Mouse (Mus musculus): ENCODE measurements at regions not wholly inside any gene's neighbourhood (a gene's known extent, or its start where the extent isn't known, plus 50 kb on each side); places are given as distances from the start of the nearest gene placed in this dataset.

GRCm38 (mm10) chr10:43634371-43635080 is 56.4 kb downstream of the Cd24a start:
- intact Hi-C loops (cut with DNase I): no loop called here
- no peak for DNase-seq

- intact Hi-C loops (cut with DNase I): no loop called here
- DNase-seq: no peak
These were observed 63.3 kb downstream of the Cd24a start for GRCm38 (mm10) chr10:43641169-43641945.

GRCm38 (mm10) chr10:43646326-43646725 is 68.2 kb downstream of the Cd24a start:
- intact Hi-C loops (cut with DNase I): no loop called here
- no peak for DNase-seq

- no peak for DNase-seq
- intact Hi-C loops (cut with DNase I): no loop called here
These were observed 68.9 kb downstream of the Cd24a start for GRCm38 (mm10) chr10:43646965-43647364.

GRCm38 (mm10) chr10:43648186-43648585 is 70.1 kb downstream of the Cd24a start:
- intact Hi-C loops (cut with DNase I): no loop called here

GRCm38 (mm10) chr10:43648815-43649447 is 70.8 kb downstream of the Cd24a start:
- intact Hi-C loops (cut with DNase I): no loop called here
- no peak for DNase-seq

More at GRCm38 (mm10) chr10:43648186-43648585, 70.1 kb downstream of the Cd24a start:
- no peak for DNase-seq

- no peak for DNase-seq
- intact Hi-C loops (cut with DNase I): no loop called here
These were observed 72.4 kb downstream of the Cd24a start for GRCm38 (mm10) chr10:43650449-43650848.

- intact Hi-C loops (cut with DNase I): no loop called here
- DNase-seq: no peak
These were observed 73.4 kb downstream of the Cd24a start for GRCm38 (mm10) chr10:43651505-43651904.

- DNase-seq: no peak
- intact Hi-C loops (cut with DNase I): no loop called here
These were observed 73.8 kb downstream of the Cd24a start for GRCm38 (mm10) chr10:43651915-43652314.

- intact Hi-C loops (cut with DNase I): no loop called here
- DNase-seq: no peak
These were observed 77.1 kb downstream of the Cd24a start for GRCm38 (mm10) chr10:43655082-43655671.

GRCm38 (mm10) chr10:43655680-43656079 is 77.6 kb downstream of the Cd24a start:
- DNase-seq: no peak
- intact Hi-C loops (cut with DNase I): no loop called here

- intact Hi-C loops (cut with DNase I): no loop called here
- no peak for DNase-seq
These were observed 78.1 kb downstream of the Cd24a start for GRCm38 (mm10) chr10:43656207-43656606.

GRCm38 (mm10) chr10:43657501-43658225 is 79.6 kb downstream of the Cd24a start:
- intact Hi-C loops (cut with DNase I): no loop called here

GRCm38 (mm10) chr10:43658226-43658593 is 80.1 kb downstream of the Cd24a start:
- no peak for DNase-seq
- intact Hi-C loops (cut with DNase I): no loop called here

More at GRCm38 (mm10) chr10:43657501-43658225, 79.6 kb downstream of the Cd24a start:
- DNase-seq: no peak

GRCm38 (mm10) chr10:43664844-43665243 is 86.8 kb downstream of the Cd24a start:
- intact Hi-C loops (cut with DNase I): no loop called here
- no peak for DNase-seq

GRCm38 (mm10) chr10:43666262-43667085 is 88.4 kb downstream of the Cd24a start:
- intact Hi-C loops (cut with DNase I): no loop called here

GRCm38 (mm10) chr10:43667086-43667690 is 89.1 kb downstream of the Cd24a start:
- intact Hi-C loops (cut with DNase I): no loop called here
- DNase-seq: no peak

More at GRCm38 (mm10) chr10:43666262-43667085, 88.4 kb downstream of the Cd24a start:
- no peak for DNase-seq

- intact Hi-C loops (cut with DNase I): no loop called here
- no peak for DNase-seq
These were observed 89.7 kb downstream of the Cd24a start for GRCm38 (mm10) chr10:43667732-43668247.

GRCm38 (mm10) chr10:43669471-43669870 is 91.4 kb downstream of the Cd24a start:
- DNase-seq: no peak
- intact Hi-C loops (cut with DNase I): no loop called here
